Mouse (Mus musculus): ENCODE results near the gene Defb22.

- TF ChIP-seq CTCF (IDR thresholded peaks at IDR 0.05; ENCODE audit: low read depth) = no peak
- TF ChIP-seq EP300 (IDR thresholded peaks at IDR 0.05; ENCODE audit: low read depth) = no peak
Observed at GRCm38 (mm10) chr2:152447461-152447860, 42.5 kb downstream of the Defb22 start.
